24 mouse cellular contexts compared by ENCODE assay signal in genomic region chr6:56932464-56932863, GRCm38 (mm10). TPM values are rescaled to one million over a fixed set of nuclear protein-coding genes. Genes with fewer than 3 reads are reported as not detected.
"Had no signal": no experiment of that assay in that cellular context is flagged by ENCODE, and none has a peak within 500 bp of the region (broad histone marks: within the 10 kb centered on the region; RNA-seq: fewer than 3 reads in every experiment).

No protein-coding gene starts in this region.

- ATAC-seq: liver, postnatal 0 days; lung, postnatal 0 days; midbrain, embryonic 16.5 days had no signal

- H3K4me1 ChIP-seq: lung, embryonic 15.5 days; midbrain, embryonic 10.5 days; midbrain, embryonic 12.5 days; neural tube, embryonic 12.5 days had no signal

- DNase-seq: liver, postnatal 0 days; lung, adult 2 months; lung, postnatal 4 days; midbrain, embryonic 14.5 days; retina, postnatal 1 day; right cerebral cortex, adult 18-20 months; right cerebral cortex, postnatal 25 days; right cerebral cortex, postnatal 4 days; spleen, adult 18-20 months; thymus, adult 18-20 months; thymus, postnatal 14 days; thymus, postnatal 36 days had no signal

- H3K27ac ChIP-seq: lung, embryonic 15.5 days; midbrain, embryonic 10.5 days; midbrain, embryonic 12.5 days; neural tube, embryonic 12.5 days had no signal

- H3K27me3 ChIP-seq: lung, embryonic 15.5 days; midbrain, embryonic 12.5 days; neural tube, embryonic 12.5 days had no signal

- H3K4me3 ChIP-seq: lung, embryonic 15.5 days; midbrain, embryonic 10.5 days; midbrain, embryonic 12.5 days; myocyte; neural tube, embryonic 12.5 days had no signal

- H3K36me3 ChIP-seq: lung, embryonic 15.5 days; midbrain, embryonic 10.5 days; midbrain, embryonic 12.5 days; neural tube, embryonic 12.5 days had no signal

- H3K9me3 ChIP-seq: lung, embryonic 15.5 days; midbrain, embryonic 12.5 days; neural tube, embryonic 12.5 days had no signal

- H3K4me2 ChIP-seq: lung, embryonic 15.5 days; midbrain, embryonic 12.5 days; neural tube, embryonic 12.5 days had no signal

- H3K9ac ChIP-seq: liver, postnatal 0 days; lung, embryonic 15.5 days; midbrain, embryonic 12.5 days; neural tube, embryonic 12.5 days had no signal

RNA-seq across cellular contexts. Expression of gene Vmn1r4, which starts 8.6 kb away (rescaled TPM):
- polyA plus RNA-seq: small intestine, adult 2 months; stomach, embryonic 14.5 days had no signal

RNA-seq across cellular contexts. Expression of gene Vmn1r5, which starts 37.6 kb away (rescaled TPM):
- polyA plus RNA-seq: liver, postnatal 0 days; lung, adult 2 months; lung, embryonic 15.5 days; lung, postnatal 0 days; midbrain, embryonic 10.5 days; midbrain, embryonic 12.5 days; midbrain, embryonic 14.5 days; midbrain, embryonic 16.5 days; myocyte; neural tube, embryonic 12.5 days; neural tube, embryonic 14.5 days; small intestine, adult 2 months; stomach, embryonic 14.5 days; stomach, embryonic 16.5 days; thymus, postnatal 0 days had no signal
